In genomic region chr5:149014600-149015268, GRCm38 (mm10) we compare ENCODE assay signal across 8 mouse cellular contexts. TPM values are rescaled to one million over a fixed set of nuclear protein-coding genes. Genes with fewer than 3 reads are reported as not detected.
DNase-seq lines count a peak whose midpoint lies in the region; ATAC-seq lines count a peak whose summit lies in the region.

No protein-coding gene starts in this region.

- H3K4me1 ChIP-seq in megakaryocyte, embryonic 14.5 days = peaks cover 33% of the 10 kb centered on the region
- H3K4me1 ChIP-seq in hindbrain, embryonic 12.5 days = peaks cover 14% of the 10 kb centered on the region
- H3K4me1 ChIP-seq in midbrain, embryonic 15.5 days = peaks cover 16% of the 10 kb centered on the region

- peak; percentile 69 for ATAC-seq in frontal cortex, adult (ENCODE audit: low TSS enrichment)
- no peak for ATAC-seq in megakaryocyte, adult 5-6 weeks (ENCODE audit: poor library complexity, severe bottlenecking)
- no peak; the same call in 1 of the 2 replicates for ATAC-seq in hindbrain, embryonic 12.5 days (ENCODE audit: low FRiP score)
- no peak for ATAC-seq in midbrain, embryonic 15.5 days (replicated peaks)
- ATAC-seq in granulocyte monocyte progenitor cell, adult 5-6 weeks (replicated peaks; ENCODE audit: poor library complexity, severe bottlenecking) = no peak

- peaks cover 2% of the 10 kb centered on the region for H3K27me3 ChIP-seq in megakaryocyte, embryonic 14.5 days (replicated peaks)
- H3K27me3 ChIP-seq in hindbrain, embryonic 12.5 days = peaks cover 18% of the 10 kb centered on the region
- no peaks in the 10 kb centered on the region for H3K27me3 ChIP-seq in midbrain, embryonic 15.5 days (replicated peaks)

- DNase-seq in frontal cortex, postnatal 25 days (ENCODE audit: low spot score in 2 of 2) = no peak
- DNase-seq in ovary, postnatal 14 days (ENCODE audit: low spot score) = no peak

- peak overlapping the region; percentile 83 for H3K4me2 ChIP-seq in hindbrain, embryonic 12.5 days (replicated peaks)
- peak overlapping the region; percentile 96 for H3K4me2 ChIP-seq in midbrain, embryonic 15.5 days

- peaks cover 13% of the 10 kb centered on the region for H3K9me3 ChIP-seq in megakaryocyte, embryonic 14.5 days
- no peaks in the 10 kb centered on the region for H3K9me3 ChIP-seq in hindbrain, embryonic 12.5 days (replicated peaks)
- no peaks in the 10 kb centered on the region for H3K9me3 ChIP-seq in midbrain, embryonic 15.5 days

- H3K36me3 ChIP-seq in megakaryocyte, embryonic 14.5 days (replicated peaks; ENCODE audit: low read length) = peaks cover 11% of the 10 kb centered on the region
- H3K36me3 ChIP-seq in hindbrain, embryonic 12.5 days = no peaks in the 10 kb centered on the region
- H3K36me3 ChIP-seq in midbrain, embryonic 15.5 days (replicated peaks) = no peaks in the 10 kb centered on the region

- peak overlapping the region; percentile 61; the same call in 1 of the 2 replicates for H3K9ac ChIP-seq in hindbrain, embryonic 12.5 days
- no peak overlapping the region for H3K9ac ChIP-seq in midbrain, embryonic 15.5 days

- 13% methylated on average over 17 of the region's 17 CpGs for WGBS in hindbrain, embryonic 12.5 days
- 19% methylated on average over 17 of the region's 17 CpGs for WGBS in midbrain, embryonic 15.5 days

- H3K27ac ChIP-seq in hindbrain, embryonic 12.5 days = no peak overlapping the region
- no peak overlapping the region for H3K27ac ChIP-seq in midbrain, embryonic 15.5 days

- peak overlapping the region; percentile 90 for H3K4me3 ChIP-seq in megakaryocyte, embryonic 14.5 days (replicated peaks)
- peak overlapping the region; percentile 44 for H3K4me3 ChIP-seq in hindbrain, embryonic 12.5 days
- H3K4me3 ChIP-seq in midbrain, embryonic 15.5 days = peak overlapping the region; percentile 44; the same call in 1 of the 2 replicates

RNA-seq across cellular contexts. Expression of gene Gm42791, which starts 19.8 kb away (rescaled TPM):
- not detected in 2 replicates for polyA plus RNA-seq in megakaryocyte, embryonic 14.5 days (2012; ENCODE audit: insufficient read depth, low replicate concordance)
- total RNA-seq in megakaryocyte, adult 5-6 weeks (2015) = not detected in 2 replicates
- total RNA-seq in megakaryocyte, adult 5-6 weeks (2017) = not detected in 2 replicates
- 0.49 and 3.3 TPM in 2 replicates for polyA plus RNA-seq in hindbrain, embryonic 12.5 days (2016; fragmentation: Nextera tagmentation; extraction: Ambion mirVana)
- polyA plus RNA-seq in midbrain, embryonic 15.5 days (2015; fragmentation: Nextera tagmentation; extraction: Ambion mirVana) = 6.5 and 8.6 TPM in 2 replicates
- 4.6 TPM in 1 of 2 replicates, not detected in the other for total RNA-seq in granulocyte monocyte progenitor cell, adult 5-6 weeks (2014; fragmentation: Nextera tagmentation)
- total RNA-seq in granulocyte monocyte progenitor cell, adult 5-6 weeks (2017) = 3.8 TPM in 1 of 2 replicates, not detected in the other
